Mouse (Mus musculus): ENCODE data around the gene Gapt. TPM values are rescaled to one million over a fixed set of nuclear protein-coding genes. Genes with fewer than 3 reads are reported as not detected.
A peak's percentile ranks its signal among the peaks of the same experiment; 100 is the strongest.
"Not testable (repeated sequence)": the region's sequence is repeated elsewhere in the genome, so short reads cannot be mapped to it uniquely, and the experiment has no call there.

The Gapt gene
- polyA plus RNA-seq, 1 experiment from 2014 or later: 0.14 TPM

- Histone ChIP-seq H3K9ac (ENCODE audit: low read depth, low read length) (peak overlapping the region; percentile 60), H3K4me3 (ENCODE audit: low read length) (peak overlapping the region; percentile 56), H3K9me3 (ENCODE audit: control insufficient read depth, low read length) (no peaks in the 10 kb centered on the region), H3K4me2 (replicated peaks; ENCODE audit: low read depth, low read length) (peak overlapping the region; percentile 94), H3K27ac (ENCODE audit: low read depth, low read length) (peak overlapping the region; percentile 83), H3K4me1 (ENCODE audit: control insufficient read depth, insufficient read depth, low read length) (no peaks in the 10 kb centered on the region), H3K27me3 (ENCODE audit: control insufficient read depth, insufficient read depth, low read length) (no peaks in the 10 kb centered on the region), H3K36me3 (ENCODE audit: control insufficient read depth, insufficient read depth, low read length) (peaks cover 28% of the 10 kb centered on the region)
- WGBS: under 1% methylated on average over 41 of the region's 41 CpGs
- no peak; the same call in 1 of the 2 replicates for ATAC-seq (ENCODE audit: low FRiP score, low TSS enrichment)
Measured at GRCm38 (mm10) chr13:110395179-110395794, 38.3 kb upstream of the Gapt start.

GRCm38 (mm10) chr13:110394291-110395178 lies 37.5 kb upstream of the Gapt start, which contains the start of gene Plk2:
TSS of gene Plk2 (plus strand) at chr13:110395046.
- H3K9me3 ChIP-seq (ENCODE audit: control insufficient read depth, low read length): 0 out of 2 replicates have a peak, but pooled peaks cover under 1% of the 10 kb centered on the region
- peak within 1 kb of the TSS; percentile 83 for H3K27ac ChIP-seq (ENCODE audit: low read depth, low read length)
- peak within 1 kb of the TSS; percentile 94 for H3K4me2 ChIP-seq (replicated peaks; ENCODE audit: low read depth, low read length)
- H3K4me3 ChIP-seq (ENCODE audit: low read length): peak within 1 kb of the TSS; percentile 56
- WGBS: under 1% methylated on average over 71 of the region's 71 CpGs
- H3K27me3 ChIP-seq (ENCODE audit: control insufficient read depth, insufficient read depth, low read length): no peaks in the 10 kb centered on the region
- peak; percentile 95 for ATAC-seq (ENCODE audit: low FRiP score, low TSS enrichment)
- H3K4me1 ChIP-seq (ENCODE audit: control insufficient read depth, insufficient read depth, low read length): no peaks in the 10 kb centered on the region
- H3K36me3 ChIP-seq (ENCODE audit: control insufficient read depth, insufficient read depth, low read length): peaks cover 21% of the 10 kb centered on the region
- peak within 1 kb of the TSS; percentile 60 for H3K9ac ChIP-seq (ENCODE audit: low read depth, low read length)

- Histone ChIP-seq H3K9ac (ENCODE audit: low read depth, low read length) (no peak overlapping the region), H3K9me3 (ENCODE audit: control insufficient read depth, low read length) (peaks cover 3% of the 10 kb centered on the region; the same call in 1 of the 2 replicates), H3K4me2 (replicated peaks; ENCODE audit: low read depth, low read length) (no peak overlapping the region), H3K36me3 (ENCODE audit: control insufficient read depth, insufficient read depth, low read length) (peaks cover 2% of the 10 kb centered on the region; the same call in 1 of the 2 replicates), H3K27me3 (ENCODE audit: control insufficient read depth, insufficient read depth, low read length) (no peaks in the 10 kb centered on the region), H3K27ac (ENCODE audit: low read depth, low read length) (no peak overlapping the region), H3K4me1 (ENCODE audit: control insufficient read depth, insufficient read depth, low read length) (no peaks in the 10 kb centered on the region), H3K4me3 (ENCODE audit: low read length) (no peak overlapping the region)
- ATAC-seq (ENCODE audit: low FRiP score, low TSS enrichment): no peak
- WGBS: 49% methylated on average over 3 of the region's 3 CpGs
Measured at GRCm38 (mm10) chr13:110392631-110393030, 35.6 kb upstream of the Gapt start.

DNA sequence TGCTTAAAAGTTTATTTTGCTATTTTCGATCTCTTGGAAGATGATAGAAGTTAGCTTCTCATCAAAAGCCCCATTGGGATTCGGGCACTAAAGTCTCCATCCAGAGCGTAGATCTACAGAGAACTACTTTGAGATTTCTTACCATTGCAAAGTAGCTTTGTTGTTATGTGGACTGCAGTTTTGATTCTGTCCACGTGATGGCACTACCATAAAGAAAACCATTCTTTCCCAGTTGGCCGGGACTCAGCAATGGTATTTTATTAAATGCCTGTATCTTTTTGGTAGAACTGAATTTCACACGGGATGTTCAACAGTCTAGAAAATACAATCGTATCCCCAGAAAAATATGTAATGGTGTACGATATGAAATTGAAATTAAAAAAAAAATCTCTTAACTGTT lies 35.2 kb upstream of the Gapt start:
- no peaks in the 10 kb centered on the region for H3K27me3 ChIP-seq (ENCODE audit: control insufficient read depth, insufficient read depth, low read length)
- no peaks in the 10 kb centered on the region for H3K36me3 ChIP-seq (ENCODE audit: control insufficient read depth, insufficient read depth, low read length)
- 25% methylated on average over 8 of the region's 8 CpGs for WGBS
- peaks cover 3% of the 10 kb centered on the region; the same call in 1 of the 2 replicates for H3K9me3 ChIP-seq (ENCODE audit: control insufficient read depth, low read length)
- no peak for ATAC-seq (ENCODE audit: low FRiP score, low TSS enrichment)
- H3K4me1 ChIP-seq (ENCODE audit: control insufficient read depth, insufficient read depth, low read length): no peaks in the 10 kb centered on the region
- H3K27ac ChIP-seq (ENCODE audit: low read depth, low read length): no peak overlapping the region
- no peak overlapping the region for H3K9ac ChIP-seq (ENCODE audit: low read depth, low read length)
- H3K4me2 ChIP-seq (replicated peaks; ENCODE audit: low read depth, low read length): no peak overlapping the region
- no peak overlapping the region for H3K4me3 ChIP-seq (ENCODE audit: low read length)

GRCm38 (mm10) chr13:110384514-110384913 lies 27.5 kb upstream of the Gapt start:
- H3K4me3 ChIP-seq (ENCODE audit: low read length): no peak overlapping the region
- no peak for ATAC-seq (ENCODE audit: low FRiP score, low TSS enrichment)
- 72% methylated on average over 6 of the region's 6 CpGs for WGBS
- H3K4me1 ChIP-seq (ENCODE audit: control insufficient read depth, insufficient read depth, low read length): no peaks in the 10 kb centered on the region
- no peaks in the 10 kb centered on the region for H3K36me3 ChIP-seq (ENCODE audit: control insufficient read depth, insufficient read depth, low read length)
- no peak overlapping the region for H3K27ac ChIP-seq (ENCODE audit: low read depth, low read length)
- no peaks in the 10 kb centered on the region for H3K27me3 ChIP-seq (ENCODE audit: control insufficient read depth, insufficient read depth, low read length)
- no peak overlapping the region for H3K4me2 ChIP-seq (replicated peaks; ENCODE audit: low read depth, low read length)
- peaks cover 2% of the 10 kb centered on the region; the same call in 1 of the 2 replicates for H3K9me3 ChIP-seq (ENCODE audit: control insufficient read depth, low read length)
- no peak overlapping the region for H3K9ac ChIP-seq (ENCODE audit: low read depth, low read length)

- WGBS: 20% methylated on average over 5 of the region's 5 CpGs
- no peak overlapping the region for H3K9ac ChIP-seq (ENCODE audit: low read depth, low read length)
- no peaks in the 10 kb centered on the region for H3K27me3 ChIP-seq (ENCODE audit: control insufficient read depth, insufficient read depth, low read length)
- no peak overlapping the region for H3K4me2 ChIP-seq (replicated peaks; ENCODE audit: low read depth, low read length)
- H3K4me1 ChIP-seq (ENCODE audit: control insufficient read depth, insufficient read depth, low read length): no peaks in the 10 kb centered on the region
- H3K36me3 ChIP-seq (ENCODE audit: control insufficient read depth, insufficient read depth, low read length): no peaks in the 10 kb centered on the region
- no peak for ATAC-seq (ENCODE audit: low FRiP score, low TSS enrichment)
- H3K27ac ChIP-seq (ENCODE audit: low read depth, low read length): no peak overlapping the region
- H3K4me3 ChIP-seq (ENCODE audit: low read length): no peak overlapping the region
- no peaks in the 10 kb centered on the region for H3K9me3 ChIP-seq (ENCODE audit: control insufficient read depth, low read length)
Measured at GRCm38 (mm10) chr13:110382447-110382901, 25.5 kb upstream of the Gapt start.

DNA sequence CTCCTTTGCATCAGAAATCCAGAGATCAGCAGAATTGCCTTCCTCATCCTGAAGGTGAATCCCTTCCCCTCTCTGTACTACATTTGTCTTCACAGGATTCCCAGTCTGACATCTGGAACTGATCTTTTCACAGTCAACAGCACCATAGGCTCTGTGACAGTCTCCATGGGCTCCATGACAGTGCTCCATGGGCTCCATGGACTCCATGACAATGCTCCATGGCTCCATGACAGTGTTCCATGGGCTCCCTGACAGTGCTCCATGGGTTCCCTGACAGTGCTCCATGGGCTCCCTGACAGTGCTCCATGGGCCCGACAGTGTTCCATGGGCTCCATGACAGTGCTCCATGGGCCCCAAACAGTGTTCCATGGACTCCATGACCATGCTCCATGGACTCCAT lies 12.7 kb upstream of the Gapt start:
- Histone ChIP-seq H3K4me1 (ENCODE audit: control insufficient read depth, insufficient read depth, low read length) (no peaks in the 10 kb centered on the region), H3K9me3 (ENCODE audit: control insufficient read depth, low read length) (peaks cover 3% of the 10 kb centered on the region; the same call in 1 of the 2 replicates), H3K36me3 (ENCODE audit: control insufficient read depth, insufficient read depth, low read length) (no peaks in the 10 kb centered on the region), H3K4me2 (replicated peaks; ENCODE audit: low read depth, low read length) (no peak overlapping the region), H3K27ac (ENCODE audit: low read depth, low read length) (no peak overlapping the region), H3K9ac (ENCODE audit: low read depth, low read length) (no peak overlapping the region), H3K4me3 (ENCODE audit: low read length) (no peak overlapping the region), H3K27me3 (ENCODE audit: control insufficient read depth, insufficient read depth, low read length) (no peaks in the 10 kb centered on the region)
- no peak for ATAC-seq (ENCODE audit: low FRiP score, low TSS enrichment)
- WGBS: 93% methylated on average over 1 of the region's 1 CpGs

DNA sequence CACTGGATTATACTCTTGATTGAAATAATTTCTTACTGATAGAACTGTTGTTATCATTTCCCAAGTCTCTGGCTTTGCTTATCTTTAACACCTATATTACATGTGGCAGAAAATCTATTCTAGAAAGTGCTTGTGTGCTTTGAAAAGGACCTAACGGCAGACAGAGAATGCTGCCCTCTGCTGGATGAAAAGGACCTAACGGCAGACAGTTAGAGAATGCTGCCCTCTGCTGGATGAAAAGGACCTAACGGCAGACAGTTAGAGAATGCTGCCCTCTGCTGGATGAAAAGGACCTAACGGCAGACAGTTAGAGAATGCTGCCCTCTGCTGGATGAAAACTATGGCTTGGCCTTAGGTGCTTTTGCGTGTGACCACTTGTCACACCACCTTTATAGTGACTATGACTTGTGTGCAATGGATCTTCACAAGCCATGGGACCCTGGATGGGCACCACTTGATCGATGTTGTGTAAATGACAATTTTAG lies 11.6 kb upstream of the Gapt start:
- H3K9me3 ChIP-seq (ENCODE audit: control insufficient read depth, low read length); H3K27me3 ChIP-seq (ENCODE audit: control insufficient read depth, insufficient read depth, low read length); ATAC-seq (ENCODE audit: low FRiP score, low TSS enrichment); H3K4me3 ChIP-seq (ENCODE audit: low read length); H3K27ac ChIP-seq (ENCODE audit: low read depth, low read length); H3K36me3 ChIP-seq (ENCODE audit: control insufficient read depth, insufficient read depth, low read length); H3K4me1 ChIP-seq (ENCODE audit: control insufficient read depth, insufficient read depth, low read length); H3K4me2 ChIP-seq (replicated peaks; ENCODE audit: low read depth, low read length); H3K9ac ChIP-seq (ENCODE audit: low read depth, low read length): not testable (repeated sequence)
- WGBS: 65% methylated on average over 6 of the region's 6 CpGs
